Mouse (Mus musculus): ENCODE measurements at regions not wholly inside any gene's neighbourhood (a gene's known extent, or its start where the extent isn't known, plus 50 kb on each side); places are given as distances from the start of the nearest gene placed in this dataset.
A peak's percentile ranks its signal among the peaks of the same experiment; 100 is the strongest.

DNA sequence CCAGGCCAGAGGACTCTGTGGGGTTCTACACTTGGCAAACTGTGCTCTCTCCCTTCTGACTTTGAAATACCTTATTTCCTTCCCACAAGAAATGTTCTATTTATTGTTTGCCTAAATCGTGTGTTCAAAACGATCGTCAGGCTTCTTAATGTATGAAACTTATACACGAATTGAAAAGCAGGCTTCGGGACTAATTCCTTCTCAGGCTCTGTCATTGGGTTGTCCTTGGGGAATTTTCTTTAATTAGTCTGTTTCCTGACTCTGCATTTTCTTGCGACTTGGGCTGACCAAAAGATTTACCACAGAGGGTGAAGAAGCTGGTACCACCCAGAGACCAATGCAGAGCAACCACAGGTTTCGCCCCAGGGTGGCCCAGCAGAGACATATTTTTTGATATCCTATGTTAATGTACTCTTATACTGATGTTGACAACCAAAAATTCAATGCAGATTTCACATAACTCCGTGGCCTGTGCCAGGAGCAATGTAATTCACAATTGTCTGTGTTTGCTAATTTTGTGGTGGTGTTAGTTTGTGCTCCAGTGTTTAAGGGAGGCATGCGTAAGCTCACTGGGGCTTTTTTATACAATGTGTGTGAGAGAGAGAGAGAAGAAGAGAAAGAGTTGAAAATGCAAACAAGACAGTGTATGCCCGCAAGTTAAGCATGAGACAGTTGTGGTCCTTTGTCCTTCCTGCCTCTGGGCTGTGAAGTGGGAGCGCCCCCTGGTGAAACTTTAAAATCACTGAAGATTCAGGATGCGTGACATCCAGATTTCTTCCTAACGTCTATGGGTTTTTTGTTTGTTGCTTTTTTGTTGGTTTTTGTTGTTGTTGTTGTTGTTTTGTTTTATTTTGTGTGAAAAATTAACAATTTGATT is 452.7 kb downstream of the Sox2 start:
- peak; percentile 88 for DNase-seq (ENCODE audit: low read depth, low spot score)

DNA sequence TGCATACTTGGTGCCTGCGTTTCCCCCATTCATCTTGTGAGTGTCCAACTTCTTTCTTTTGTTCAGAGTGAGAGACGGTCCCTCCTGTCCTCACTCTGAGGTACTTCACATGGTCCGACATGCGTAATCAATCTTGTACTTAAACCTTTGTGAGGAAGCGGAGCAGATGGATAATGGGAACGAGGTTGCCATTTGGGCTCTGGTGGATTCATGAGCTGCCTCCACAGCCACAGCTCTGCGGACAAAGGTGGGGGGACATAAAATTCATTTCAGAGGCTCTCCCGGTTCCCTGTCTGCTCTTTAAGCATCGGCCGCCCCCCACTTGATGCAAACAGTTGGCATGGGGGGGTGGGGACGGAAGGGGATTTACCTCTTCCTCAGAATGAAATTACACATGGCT is 454.7 kb downstream of the Sox2 start:
- peak; percentile 69 for DNase-seq (ENCODE audit: low read depth, low spot score)

DNA sequence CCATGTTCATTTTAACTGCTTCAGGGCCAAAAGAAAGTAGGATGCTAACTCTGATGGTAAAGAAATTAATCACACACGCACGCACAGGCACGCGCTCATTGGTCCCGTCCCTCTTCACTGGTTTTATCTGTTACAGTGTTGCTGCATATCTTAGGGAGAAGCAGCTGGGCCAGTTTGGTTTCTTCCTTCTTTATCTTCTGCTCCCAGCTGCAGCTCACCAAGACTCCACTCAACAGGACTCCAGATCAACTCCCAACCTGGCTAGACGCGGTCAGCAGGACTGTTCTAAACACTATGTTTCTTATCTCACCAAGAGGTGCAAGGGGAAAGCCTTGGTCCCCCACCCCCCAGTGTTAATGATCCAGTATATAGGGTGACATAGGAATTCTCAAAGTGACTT is 455.9 kb downstream of the Sox2 start:
- DNase-seq (ENCODE audit: low read depth, low spot score) = no peak

DNA sequence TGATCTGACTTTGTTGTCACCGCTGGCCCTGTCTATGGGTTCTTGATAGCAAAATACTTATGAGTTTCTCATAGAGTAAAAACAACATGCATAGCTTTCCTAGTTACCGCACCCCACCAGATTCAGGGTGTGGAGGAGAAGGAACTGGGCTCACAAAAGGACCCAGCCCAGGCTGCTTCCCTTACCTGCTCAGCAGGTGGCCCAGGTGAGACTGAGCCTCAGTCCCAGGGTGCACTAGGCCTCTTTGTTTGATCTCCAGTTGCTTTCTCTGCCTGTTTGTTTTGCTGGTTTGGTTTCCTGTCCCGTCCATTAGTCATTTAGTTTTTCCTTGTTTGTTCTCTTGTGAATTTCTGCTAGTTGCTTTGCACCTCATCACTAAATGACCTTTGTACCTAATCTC is 483.3 kb downstream of the Sox2 start:
- no peak for DNase-seq (ENCODE audit: low read depth, low spot score)

DNA sequence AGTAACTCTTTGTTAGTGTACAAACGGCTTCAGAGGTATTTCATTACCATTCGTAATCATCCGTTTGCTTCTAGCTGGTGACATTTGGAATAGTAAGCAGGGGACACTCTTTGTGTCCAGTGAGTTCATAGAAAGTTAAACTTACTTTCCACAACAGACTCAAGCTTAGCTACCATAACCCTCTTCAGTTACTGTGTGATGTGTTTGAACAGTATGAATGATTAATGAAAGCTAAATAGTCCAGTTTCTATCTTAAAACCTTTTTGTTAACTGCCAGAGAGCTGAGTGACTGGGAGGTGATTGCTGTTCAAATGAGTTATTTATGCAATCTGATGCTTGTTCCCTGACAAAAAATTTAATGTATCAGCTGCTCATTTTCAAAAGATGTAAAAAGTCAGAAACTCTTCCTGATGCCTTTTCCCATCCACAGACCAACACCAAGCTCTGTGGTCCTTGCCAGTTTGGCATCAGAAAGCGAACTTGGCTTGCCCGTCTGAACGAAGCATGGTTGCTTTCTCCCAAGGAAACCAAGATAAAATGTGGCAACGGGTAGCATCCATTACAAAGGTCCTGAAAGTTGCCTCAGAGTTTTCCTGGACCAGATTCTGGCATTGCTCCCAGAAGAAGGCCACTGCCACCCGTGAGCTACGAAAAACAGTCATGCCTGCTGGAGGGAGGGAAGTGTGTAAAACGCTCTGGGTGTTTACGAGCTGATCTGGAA is 491.5 kb downstream of the Sox2 start:
- no peak for DNase-seq (ENCODE audit: low read depth, low spot score)

GRCm38 (mm10) chr3:35142683-35143082 is 492.5 kb downstream of the Sox2 start:
- no peak for DNase-seq (ENCODE audit: low read depth, low spot score)

DNA sequence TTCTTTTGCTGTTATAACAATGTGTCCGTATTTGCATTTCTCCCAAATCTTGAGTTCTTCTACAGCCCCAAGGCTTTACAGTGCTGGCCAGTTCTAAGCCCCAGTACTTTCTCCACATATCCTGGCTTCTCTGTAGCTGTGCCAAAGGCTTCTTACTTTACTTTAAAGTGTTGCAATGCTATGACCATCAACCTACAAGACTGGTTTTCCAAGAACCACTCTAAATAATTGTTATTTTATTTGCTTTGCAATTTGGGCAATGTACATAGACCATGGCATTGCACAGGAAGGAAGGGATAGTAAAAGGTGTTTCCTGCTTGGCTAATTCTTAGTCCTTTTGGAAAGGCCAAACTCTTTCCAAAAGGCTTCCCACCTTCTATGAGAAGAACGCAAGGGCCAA is 495.4 kb downstream of the Sox2 start:
- DNase-seq (ENCODE audit: low read depth, low spot score) = no peak

- DNase-seq (ENCODE audit: low read depth, low spot score) = no peak
These were observed 496.5 kb downstream of the Sox2 start for GRCm38 (mm10) chr3:35146681-35147080.

DNA sequence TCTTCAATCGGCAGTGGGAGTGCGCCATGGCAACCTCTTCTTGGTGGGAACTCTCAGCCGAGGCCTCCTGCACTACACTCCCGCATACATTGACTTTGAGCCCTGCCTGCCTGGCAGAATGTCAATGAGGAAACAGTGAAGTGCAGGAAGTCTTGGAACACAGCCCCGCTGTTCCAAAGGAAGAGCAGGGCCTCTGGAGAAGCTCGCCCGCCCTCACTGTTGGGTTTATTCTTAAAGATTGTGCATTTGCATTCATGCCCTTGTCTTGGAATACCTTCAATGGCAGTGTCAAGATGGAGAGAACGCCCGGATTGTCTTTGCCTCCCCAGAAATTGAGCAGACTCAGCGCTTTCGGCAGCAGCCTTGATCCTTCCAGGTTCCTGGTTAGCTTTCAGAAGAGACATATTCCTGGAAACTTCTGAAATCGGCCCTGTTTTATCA is 499.1 kb downstream of the Sox2 start:
- peak; percentile 25 for DNase-seq (ENCODE audit: low read depth, low spot score)

- peak; percentile 2 for DNase-seq (ENCODE audit: low read depth, low spot score)
These were observed 502.0 kb downstream of the Sox2 start for GRCm38 (mm10) chr3:35152191-35152590.

DNA sequence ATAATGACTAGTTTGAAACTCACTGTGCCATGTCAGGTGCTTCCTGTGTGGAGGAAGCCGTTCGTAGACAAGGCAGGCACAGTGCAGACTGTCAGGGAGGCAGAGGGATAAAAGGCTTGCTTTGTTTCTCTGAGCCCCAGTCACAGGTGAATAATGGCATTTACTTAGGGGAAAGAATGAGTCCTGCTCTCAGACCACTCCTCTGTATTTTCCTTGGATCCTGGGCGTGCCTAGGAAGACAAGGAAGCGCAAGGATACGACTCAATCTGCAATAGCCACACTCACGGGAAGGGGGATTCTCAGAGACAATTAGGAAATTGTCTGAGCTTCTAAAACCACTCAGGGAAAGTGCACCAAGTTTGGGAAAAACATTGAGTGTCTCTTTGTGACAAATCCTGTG is 504.1 kb downstream of the Sox2 start:
- peak; percentile 22 for DNase-seq (ENCODE audit: low read depth, low spot score)

GRCm38 (mm10) chr3:35168676-35169075 is 518.5 kb downstream of the Sox2 start:
- DNase-seq (ENCODE audit: low read depth, low spot score) = no peak

DNA sequence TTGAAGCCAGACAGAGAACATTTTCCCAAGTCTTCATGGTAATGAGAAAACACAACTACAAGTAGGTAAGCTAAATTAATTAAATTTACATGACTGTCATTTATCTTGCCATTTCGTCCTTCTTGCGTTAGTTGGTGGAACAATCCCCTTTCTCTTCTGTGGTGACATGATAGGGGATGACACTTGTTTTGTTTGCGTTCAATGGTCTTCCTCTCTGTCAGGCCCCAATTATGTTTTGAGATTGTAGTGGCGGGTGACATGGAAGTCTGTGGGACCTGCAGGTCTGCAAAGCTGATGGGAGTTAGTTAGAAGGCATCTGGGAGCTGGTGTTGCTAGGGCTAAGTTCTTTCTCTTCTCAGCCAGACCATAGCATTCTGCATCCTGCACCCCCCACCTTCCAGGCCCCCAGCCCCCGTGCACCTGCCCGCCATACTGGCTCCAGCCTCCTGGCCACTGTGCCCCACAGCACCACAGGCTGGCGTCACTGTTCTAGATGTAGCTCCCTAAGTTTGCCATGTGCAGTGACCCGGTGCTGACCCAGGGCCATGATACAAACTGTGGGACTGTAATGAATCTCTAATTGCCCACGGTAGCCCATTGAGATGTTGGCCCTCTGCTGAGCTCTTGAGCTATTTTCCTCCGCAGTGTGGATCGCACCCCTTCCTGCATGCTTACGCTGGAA is 528.7 kb downstream of the Sox2 start:
- no peak for DNase-seq (ENCODE audit: low read depth, low spot score)

- no peak for DNase-seq (ENCODE audit: low read depth, low spot score)
These were observed 545.4 kb upstream of the Atp11b start for GRCm38 (mm10) chr3:35208526-35208925.

GRCm38 (mm10) chr3:35219394-35219793 is 534.5 kb upstream of the Atp11b start:
- DNase-seq (ENCODE audit: low read depth, low spot score) = no peak

DNA sequence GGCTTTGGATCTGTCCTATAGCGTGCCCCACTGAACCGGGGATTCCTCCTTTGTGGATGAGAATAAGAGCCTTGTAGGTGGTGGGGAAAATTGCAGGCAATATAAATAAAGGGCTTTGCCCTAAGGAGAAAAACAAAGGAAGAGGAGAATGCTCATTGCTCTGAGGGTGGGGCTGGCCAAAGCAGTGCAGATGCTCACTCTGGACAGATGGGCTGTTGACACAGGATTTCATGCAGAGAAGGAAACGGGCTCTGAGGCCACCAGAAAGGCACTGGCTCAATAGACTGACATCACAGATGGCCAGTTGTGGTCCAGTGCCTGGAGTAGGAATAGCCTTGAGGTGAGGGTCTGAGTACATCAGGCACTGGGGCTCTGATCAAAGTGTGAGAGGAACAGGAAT is 532.7 kb upstream of the Atp11b start:
- peak; percentile 35 for DNase-seq (ENCODE audit: low read depth, low spot score)

GRCm38 (mm10) chr3:35222251-35222650 is 531.7 kb upstream of the Atp11b start:
- DNase-seq (ENCODE audit: low read depth, low spot score) = peak; percentile 23

DNA sequence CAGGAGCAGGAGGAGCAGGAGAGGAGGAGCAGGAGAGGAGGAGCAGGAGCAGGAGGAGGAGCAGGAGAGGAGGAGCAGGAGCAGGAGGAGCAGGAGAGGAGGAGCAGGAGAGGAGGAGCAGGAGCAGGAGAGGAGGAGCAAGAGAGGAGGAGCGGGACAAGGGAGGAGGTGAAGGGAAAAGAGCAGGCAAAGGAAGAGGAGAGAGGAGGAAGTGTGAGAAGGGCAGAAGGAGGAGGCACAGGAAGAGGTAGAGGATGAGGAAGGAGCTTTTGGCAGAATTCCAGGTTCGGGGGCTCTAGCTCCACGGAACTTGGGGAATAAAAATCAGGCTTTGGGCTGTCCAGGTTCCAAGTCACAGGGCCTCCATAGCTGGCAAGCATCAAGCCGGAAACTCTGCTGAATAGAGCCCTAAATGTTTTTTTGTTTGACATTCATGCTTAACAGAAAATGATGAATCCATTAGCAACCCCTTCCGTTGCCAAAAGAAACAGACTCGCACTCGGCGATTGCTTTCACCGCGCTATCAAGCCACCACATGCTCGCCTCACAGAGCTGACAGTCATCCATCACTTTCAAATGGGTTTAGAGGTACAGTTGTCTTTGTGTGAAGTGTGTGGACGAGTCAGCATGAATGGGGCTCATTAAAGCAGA is 528.7 kb upstream of the Atp11b start:
- peak; percentile 80 for DNase-seq (ENCODE audit: low read depth, low spot score)

DNA sequence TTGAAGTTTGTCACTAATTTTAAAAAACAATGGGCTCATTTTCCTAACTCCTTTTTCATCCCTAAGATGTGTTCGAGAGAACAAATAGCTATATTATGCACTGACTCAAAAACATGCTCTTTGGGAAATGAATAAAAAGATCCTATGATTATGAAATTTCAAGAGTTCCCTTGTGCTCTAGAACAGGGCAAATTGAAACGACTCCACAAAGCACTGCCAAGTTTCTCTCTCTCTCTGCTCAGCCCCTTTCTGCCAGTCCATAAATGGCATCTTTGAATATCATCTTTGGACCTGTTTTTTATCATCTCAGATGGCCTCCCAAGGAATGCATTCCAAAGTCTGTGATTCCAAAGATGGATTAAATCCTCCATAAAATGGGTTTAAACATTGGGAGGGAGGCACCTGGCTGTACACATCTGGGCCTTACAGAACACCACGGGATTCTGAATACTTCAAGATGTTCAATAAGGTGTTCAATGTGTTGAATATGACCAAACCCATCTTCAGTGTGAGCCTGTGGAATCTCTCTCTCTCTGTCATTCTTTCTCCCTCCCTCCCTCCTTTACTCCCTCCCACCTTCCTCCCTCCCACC is 528.0 kb upstream of the Atp11b start:
- DNase-seq (ENCODE audit: low read depth, low spot score) = no peak

- no peak for DNase-seq (ENCODE audit: low read depth, low spot score)
These were observed 522.6 kb upstream of the Atp11b start for GRCm38 (mm10) chr3:35231158-35231928.

DNA sequence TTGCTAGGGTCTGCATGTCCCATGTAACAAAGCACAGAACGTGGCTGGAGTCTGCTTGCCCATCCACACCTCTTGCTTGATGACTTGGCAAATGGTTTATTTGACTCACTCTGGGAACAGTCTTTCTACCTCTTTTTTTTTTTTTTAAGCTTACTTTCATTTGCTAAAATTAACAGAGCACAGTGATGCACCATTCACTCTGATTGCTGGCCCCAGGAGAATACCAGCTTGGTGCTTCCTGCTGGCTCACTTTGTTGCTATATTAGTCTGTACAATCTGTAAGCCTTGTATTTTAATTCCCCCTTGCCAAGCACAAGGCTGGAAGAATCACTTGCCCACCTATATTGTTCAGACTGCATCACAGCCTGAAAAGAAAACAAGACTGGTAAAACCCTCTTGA is 521.4 kb upstream of the Atp11b start:
- no peak for DNase-seq (ENCODE audit: low read depth, low spot score)
